Mouse (Mus musculus) bone marrow, adult 2 months (tissue): ENCODE measurements at regions not wholly inside any gene's neighbourhood (a gene's known extent, or its start where the extent isn't known, plus 50 kb on each side); places are given as distances from the start of the nearest gene placed in this dataset.

ENCODE experiments used
- CTCF ChIP-seq: fragments of 200-500 bp; IDR thresholded peaks from 2 replicates; pipeline ENCODE4 v1.5.1; 2011; ENCODE audit warnings: low read length, control low read depth; ENCODE audit not compliant: control insufficient read depth, insufficient read depth
- POLR2A ChIP-seq: fragments of 200-500 bp; IDR thresholded peaks from 2 replicates; pipeline ENCODE4 v1.6.1; 2011; ENCODE audit warnings: low read depth, mild to moderate bottlenecking, control low read depth, low read length, borderline replicate concordance; ENCODE audit not compliant: control insufficient read depth

- no peak for TF ChIP-seq CTCF
- TF ChIP-seq POLR2A, result no peak
These were observed 56.7 kb downstream of the AI429214 start for GRCm38 (mm10) chr8:37049969-37050683.
